32 mouse cellular contexts compared by ENCODE assay signal in genomic region chr1:57367446-57367845, GRCm38 (mm10).
"Had no signal": no experiment of that assay in that cellular context is flagged by ENCODE, and none has a peak within 500 bp of the region (broad histone marks: within the 10 kb centered on the region; RNA-seq: fewer than 3 reads in every experiment).

No protein-coding gene starts in this region.

- H3K9ac ChIP-seq: limb, embryonic 12.5 days; limb, embryonic 13.5 days; limb, embryonic 15.5 days; liver, embryonic 12.5 days; liver, embryonic 13.5 days; liver, embryonic 14.5 days; liver, embryonic 15.5 days; liver, postnatal 0 days; lung, embryonic 14.5 days; lung, embryonic 15.5 days; midbrain, embryonic 12.5 days; midbrain, embryonic 13.5 days; midbrain, embryonic 15.5 days; neural tube, embryonic 12.5 days had no signal

- DNase-seq: left cerebral cortex, postnatal 4 days; liver; liver, embryonic 13.5 days; liver, postnatal 0 days; lung, adult 18-20 months; lung, adult 2 months; lung, embryonic 14.5 days; lung, postnatal 10 days; lung, postnatal 14 days; lung, postnatal 36 days; lung, postnatal 4 days; midbrain, embryonic 14.5 days had no signal

- H3K27ac ChIP-seq: limb, embryonic 10.5 days; limb, embryonic 12.5 days; limb, embryonic 13.5 days; limb, embryonic 15.5 days; liver, embryonic 12.5 days; liver, embryonic 13.5 days; liver, embryonic 14.5 days; liver, embryonic 15.5 days; lung, embryonic 15.5 days; macrophage; midbrain, embryonic 10.5 days; midbrain, embryonic 12.5 days; midbrain, embryonic 13.5 days; midbrain, embryonic 15.5 days; neural tube, embryonic 12.5 days had no signal

- H3K9me3 ChIP-seq: limb, embryonic 10.5 days; limb, embryonic 12.5 days; limb, embryonic 13.5 days; limb, embryonic 15.5 days; liver, embryonic 12.5 days; liver, embryonic 13.5 days; liver, embryonic 15.5 days; lung, embryonic 15.5 days; megakaryocyte, embryonic 14.5 days; midbrain, embryonic 10.5 days; midbrain, embryonic 12.5 days; midbrain, embryonic 13.5 days; midbrain, embryonic 15.5 days; neural tube, embryonic 12.5 days had no signal

- H3K4me2 ChIP-seq: limb, embryonic 12.5 days; limb, embryonic 13.5 days; limb, embryonic 15.5 days; liver, embryonic 11.5 days; liver, embryonic 12.5 days; liver, embryonic 13.5 days; liver, embryonic 15.5 days; lung, embryonic 14.5 days; lung, embryonic 15.5 days; midbrain, embryonic 11.5 days; midbrain, embryonic 12.5 days; midbrain, embryonic 13.5 days; midbrain, embryonic 15.5 days; neural tube, embryonic 12.5 days had no signal

- H3K27me3 ChIP-seq: limb, embryonic 12.5 days; limb, embryonic 15.5 days; liver, embryonic 12.5 days; liver, embryonic 13.5 days; liver, embryonic 15.5 days; lung, embryonic 15.5 days; megakaryocyte, embryonic 14.5 days; midbrain, embryonic 12.5 days; midbrain, embryonic 13.5 days; midbrain, embryonic 15.5 days; neural tube, embryonic 12.5 days had no signal

- H3K4me3 ChIP-seq: limb, embryonic 10.5 days; limb, embryonic 12.5 days; limb, embryonic 13.5 days; limb, embryonic 15.5 days; liver, embryonic 12.5 days; liver, embryonic 13.5 days; liver, embryonic 15.5 days; lung, embryonic 15.5 days; megakaryocyte, embryonic 14.5 days; midbrain, embryonic 10.5 days; midbrain, embryonic 12.5 days; midbrain, embryonic 13.5 days; midbrain, embryonic 15.5 days; myocyte; neural tube, embryonic 12.5 days had no signal

- H3K4me1 ChIP-seq: limb, embryonic 10.5 days; limb, embryonic 12.5 days; limb, embryonic 13.5 days; limb, embryonic 15.5 days; liver, embryonic 12.5 days; liver, embryonic 13.5 days; liver, embryonic 15.5 days; lung, embryonic 15.5 days; megakaryocyte, embryonic 14.5 days; midbrain, embryonic 10.5 days; midbrain, embryonic 12.5 days; midbrain, embryonic 13.5 days; midbrain, embryonic 15.5 days; neural tube, embryonic 12.5 days had no signal

- H3K36me3 ChIP-seq: limb, embryonic 10.5 days; limb, embryonic 12.5 days; limb, embryonic 13.5 days; limb, embryonic 15.5 days; liver, embryonic 12.5 days; liver, embryonic 13.5 days; liver, embryonic 15.5 days; lung, embryonic 15.5 days; midbrain, embryonic 10.5 days; midbrain, embryonic 12.5 days; midbrain, embryonic 13.5 days; midbrain, embryonic 15.5 days; neural tube, embryonic 12.5 days had no signal

- ATAC-seq: liver, embryonic 12.5 days; liver, postnatal 0 days; lung, postnatal 0 days; midbrain, embryonic 13.5 days; midbrain, embryonic 15.5 days; midbrain, embryonic 16.5 days had no signal
